Mouse (Mus musculus) liver, adult 2 months (tissue): ENCODE measurements around the gene Clpb.

Source experiments
- CTCF ChIP-seq: fragments of 200-500 bp; IDR thresholded peaks from 2 replicates; pipeline ENCODE4 v1.5.1; 2011; ENCODE audit warnings: low read depth, low read length, control low read depth
- POLR2A ChIP-seq: fragments of 200-500 bp; IDR thresholded peaks from 2 replicates; pipeline ENCODE4 v1.6.1; 2011; ENCODE audit warnings: low read length, control low read depth; ENCODE audit not compliant: insufficient read depth; ENCODE audit errors: extremely low read depth

- TF ChIP-seq CTCF (no peak), POLR2A (no peak)
Measured at GRCm38 (mm10) chr7:101709586-101709985, 46.2 kb downstream of the Clpb start.
